Mouse (Mus musculus): ENCODE measurements around the gene Fmn2. TPM values are rescaled to one million over a fixed set of nuclear protein-coding genes. Genes with fewer than 3 reads are reported as not detected.

Fmn2 gene
- polyA plus RNA-seq, 1 experiment from 2014 or later = 7.6 TPM

DNA sequence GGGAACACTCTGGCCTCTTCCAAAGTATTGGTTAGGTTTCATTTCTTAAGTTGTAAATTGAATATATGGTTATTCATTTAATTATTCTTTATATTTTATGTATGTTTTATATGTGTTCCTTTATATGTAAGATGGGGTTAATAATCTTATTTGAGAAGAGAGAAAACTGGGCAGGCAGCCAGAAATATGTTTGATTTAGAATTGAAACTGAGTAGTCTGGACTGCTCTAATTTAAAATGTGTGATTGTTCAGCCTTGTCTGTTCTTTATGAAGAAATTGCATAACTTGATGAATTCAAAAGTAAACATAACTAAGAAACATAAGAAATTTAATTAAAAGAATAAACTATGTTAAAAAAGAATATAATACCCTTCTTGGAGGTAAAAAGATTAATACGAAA, 202.3 kb downstream of the Fmn2 start:
- H3K27ac ChIP-seq (ENCODE audit: low read length) = no peak overlapping the region
- no peaks in the 10 kb centered on the region for H3K36me3 ChIP-seq (ENCODE audit: control insufficient read depth, insufficient read depth, low read length)
- ATAC-seq = no peak
- H3K27me3 ChIP-seq (ENCODE audit: control insufficient read depth, insufficient read depth, low read depth, low read length) = no peaks in the 10 kb centered on the region
- WGBS = 91% methylated on average over 1 of the region's 1 CpGs
- H3K9ac ChIP-seq (ENCODE audit: low read depth, low read length) = no peak overlapping the region
- no peak overlapping the region for H3K4me3 ChIP-seq (ENCODE audit: low read depth, low read length)
- no peaks in the 10 kb centered on the region for H3K9me3 ChIP-seq (replicated peaks; ENCODE audit: control insufficient read depth, low read length, poor library complexity, severe bottlenecking)
- no peaks in the 10 kb centered on the region for H3K4me1 ChIP-seq (ENCODE audit: control insufficient read depth, insufficient read depth, low read length)
- no peak overlapping the region for H3K4me2 ChIP-seq (ENCODE audit: low read length)

DNA sequence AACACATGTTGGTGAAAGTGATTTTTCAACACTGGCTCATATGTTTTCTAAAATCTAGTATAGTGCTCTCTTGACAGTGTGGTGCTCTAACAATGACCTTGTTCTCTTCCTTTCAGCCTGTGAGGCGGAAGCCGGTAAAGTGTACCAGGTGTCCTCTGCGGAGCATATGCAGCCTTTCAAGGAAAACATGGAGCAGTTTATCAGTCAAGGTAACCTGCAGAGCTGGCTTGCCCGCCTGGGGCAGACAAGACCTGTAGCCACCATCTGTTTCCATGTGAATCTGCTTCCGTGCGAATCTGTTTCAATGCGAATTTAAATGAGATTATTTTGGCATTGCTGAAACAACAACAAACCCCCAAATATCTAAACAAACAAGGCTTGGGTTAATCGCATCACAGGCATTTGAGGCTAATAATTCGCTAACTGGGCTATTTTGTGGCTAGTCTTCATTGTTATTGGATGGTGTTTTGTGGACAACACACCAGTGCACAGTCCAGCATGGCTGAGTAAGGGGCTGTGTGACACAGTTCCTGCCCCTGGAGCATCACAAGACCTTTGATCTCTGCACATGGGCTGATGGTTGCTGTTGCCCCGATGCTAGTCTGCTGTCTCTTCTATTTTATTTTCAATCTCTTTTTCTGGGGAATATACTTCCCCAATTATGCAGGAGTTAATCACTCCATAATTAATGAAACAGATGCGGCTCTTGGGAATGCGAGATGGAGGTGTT, 218.3 kb downstream of the Fmn2 start:
- Histone ChIP-seq H3K27ac (ENCODE audit: low read length) (no peak overlapping the region), H3K9ac (ENCODE audit: low read depth, low read length) (no peak overlapping the region), H3K4me3 (ENCODE audit: low read depth, low read length) (no peak overlapping the region), H3K4me1 (ENCODE audit: control insufficient read depth, insufficient read depth, low read length) (no peaks in the 10 kb centered on the region), H3K9me3 (replicated peaks; ENCODE audit: control insufficient read depth, low read length, poor library complexity, severe bottlenecking) (no peaks in the 10 kb centered on the region), H3K27me3 (ENCODE audit: control insufficient read depth, insufficient read depth, low read depth, low read length) (no peaks in the 10 kb centered on the region), H3K36me3 (ENCODE audit: control insufficient read depth, insufficient read depth, low read length) (peaks cover 11% of the 10 kb centered on the region; the same call in 1 of the 2 replicates), H3K4me2 (ENCODE audit: low read length) (no peak overlapping the region)
- no peak for ATAC-seq
- WGBS = 83% methylated on average over 12 of the region's 12 CpGs

DNA sequence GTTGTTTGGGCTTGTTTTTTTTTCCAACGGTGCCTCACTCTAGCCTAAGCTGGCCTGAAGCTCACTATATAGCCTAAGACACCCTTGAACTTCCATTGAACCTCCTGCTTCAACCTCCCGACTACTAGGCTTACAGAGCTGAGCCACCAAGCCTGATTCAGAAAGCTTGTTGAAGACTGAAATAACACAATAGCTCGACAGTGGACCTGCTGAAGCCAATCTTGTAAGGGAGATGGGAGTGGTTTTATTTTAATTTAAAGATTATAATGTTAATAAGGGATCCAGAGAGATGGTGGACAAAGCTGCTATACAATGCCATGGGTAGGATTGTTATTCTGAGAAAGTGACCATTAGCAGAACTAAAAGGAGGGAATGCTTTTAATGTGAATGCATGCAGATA, 227.1 kb downstream of the Fmn2 start:
- WGBS = 71% methylated on average over 3 of the region's 3 CpGs
- H3K9me3 ChIP-seq (replicated peaks; ENCODE audit: control insufficient read depth, low read length, poor library complexity, severe bottlenecking) = no peaks in the 10 kb centered on the region
- peaks cover 11% of the 10 kb centered on the region for H3K36me3 ChIP-seq (ENCODE audit: control insufficient read depth, insufficient read depth, low read length)
- no peak overlapping the region for H3K4me2 ChIP-seq (ENCODE audit: low read length)
- no peak overlapping the region for H3K27ac ChIP-seq (ENCODE audit: low read length)
- H3K9ac ChIP-seq (ENCODE audit: low read depth, low read length) = no peak overlapping the region
- no peak for ATAC-seq
- H3K4me3 ChIP-seq (ENCODE audit: low read depth, low read length) = no peak overlapping the region
- H3K4me1 ChIP-seq (ENCODE audit: control insufficient read depth, insufficient read depth, low read length) = no peaks in the 10 kb centered on the region
- H3K27me3 ChIP-seq (ENCODE audit: control insufficient read depth, insufficient read depth, low read depth, low read length) = no peaks in the 10 kb centered on the region

DNA sequence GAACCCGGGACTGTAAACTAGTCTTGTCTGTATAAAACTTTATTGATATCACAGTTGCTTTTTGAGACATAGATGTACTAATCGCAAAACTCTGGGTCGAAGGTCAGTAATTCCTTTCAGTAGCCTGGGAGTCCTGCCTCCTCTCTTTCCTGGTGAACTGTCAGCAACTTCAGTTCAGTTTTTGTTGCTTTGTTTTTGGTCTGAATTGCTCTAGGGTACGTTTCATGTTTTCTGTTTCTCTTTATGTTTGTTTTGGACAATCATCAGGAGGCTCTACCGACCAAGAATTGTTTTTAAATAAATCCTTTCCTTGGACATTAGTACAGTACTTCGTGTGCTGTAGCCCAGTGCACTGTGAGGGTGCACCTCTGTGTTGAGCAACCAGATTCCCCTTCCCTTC, 231.1 kb downstream of the Fmn2 start:
- Histone ChIP-seq H3K4me2 (ENCODE audit: low read length) (no peak overlapping the region), H3K9ac (ENCODE audit: low read depth, low read length) (no peak overlapping the region), H3K27me3 (ENCODE audit: control insufficient read depth, insufficient read depth, low read depth, low read length) (no peaks in the 10 kb centered on the region), H3K27ac (ENCODE audit: low read length) (no peak overlapping the region), H3K9me3 (replicated peaks; ENCODE audit: control insufficient read depth, low read length, poor library complexity, severe bottlenecking) (no peaks in the 10 kb centered on the region), H3K4me3 (ENCODE audit: low read depth, low read length) (no peak overlapping the region), H3K36me3 (ENCODE audit: control insufficient read depth, insufficient read depth, low read length) (no peaks in the 10 kb centered on the region), H3K4me1 (ENCODE audit: control insufficient read depth, insufficient read depth, low read length) (no peaks in the 10 kb centered on the region)
- no peak for ATAC-seq
- 81% methylated on average over 6 of the region's 6 CpGs for WGBS

DNA sequence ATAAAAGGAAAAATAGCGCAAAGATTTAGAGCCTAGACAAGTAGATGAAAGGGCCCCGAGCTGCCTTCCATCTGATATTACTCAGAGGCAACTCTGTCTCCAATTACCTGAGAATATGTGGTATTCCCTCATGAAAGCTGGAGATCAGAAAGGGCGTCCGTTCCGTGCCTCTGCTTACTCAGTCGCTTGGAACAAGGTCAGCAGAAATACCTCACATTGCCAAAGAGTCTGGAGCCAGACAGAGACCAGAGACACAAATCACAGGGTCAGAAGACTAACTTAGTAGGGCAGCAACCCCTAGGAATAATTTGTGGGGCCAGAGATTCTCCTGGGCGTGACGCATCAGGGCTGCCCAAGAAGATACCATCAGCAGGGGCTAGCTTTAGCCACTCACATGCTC, 237.3 kb downstream of the Fmn2 start:
- no peak overlapping the region for H3K4me3 ChIP-seq (ENCODE audit: low read depth, low read length)
- no peaks in the 10 kb centered on the region for H3K4me1 ChIP-seq (ENCODE audit: control insufficient read depth, insufficient read depth, low read length)
- no peaks in the 10 kb centered on the region for H3K36me3 ChIP-seq (ENCODE audit: control insufficient read depth, insufficient read depth, low read length)
- no peak overlapping the region for H3K9ac ChIP-seq (ENCODE audit: low read depth, low read length)
- ATAC-seq = no peak
- no peaks in the 10 kb centered on the region for H3K27me3 ChIP-seq (ENCODE audit: control insufficient read depth, insufficient read depth, low read depth, low read length)
- 96% methylated on average over 8 of the region's 8 CpGs for WGBS
- H3K9me3 ChIP-seq (replicated peaks; ENCODE audit: control insufficient read depth, low read length, poor library complexity, severe bottlenecking) = no peaks in the 10 kb centered on the region
- H3K27ac ChIP-seq (ENCODE audit: low read length) = no peak overlapping the region
- no peak overlapping the region for H3K4me2 ChIP-seq (ENCODE audit: low read length)

DNA sequence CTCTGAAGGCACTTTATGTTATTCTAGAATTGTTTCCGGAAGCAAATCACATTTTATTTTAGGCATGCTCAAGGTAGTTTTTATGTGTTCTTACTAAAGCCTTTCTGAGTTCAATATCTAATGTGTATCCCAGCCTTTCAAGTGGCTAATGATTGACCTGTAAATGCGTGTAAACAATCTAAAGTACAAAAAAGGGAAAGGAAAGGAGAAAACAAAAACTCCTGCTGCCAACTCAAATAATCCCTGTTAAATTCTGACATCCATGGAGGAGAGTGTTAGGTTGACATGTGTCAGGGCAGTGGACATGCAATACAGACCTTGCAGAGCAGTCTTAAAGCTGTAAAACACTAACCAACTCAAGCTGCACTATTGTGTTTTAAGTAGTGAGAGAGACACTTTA, 241.0 kb downstream of the Fmn2 start:
- Histone ChIP-seq H3K36me3 (ENCODE audit: control insufficient read depth, insufficient read depth, low read length) (no peaks in the 10 kb centered on the region), H3K27me3 (ENCODE audit: control insufficient read depth, insufficient read depth, low read depth, low read length) (no peaks in the 10 kb centered on the region), H3K4me1 (ENCODE audit: control insufficient read depth, insufficient read depth, low read length) (no peaks in the 10 kb centered on the region), H3K4me2 (ENCODE audit: low read length) (no peak overlapping the region), H3K9me3 (replicated peaks; ENCODE audit: control insufficient read depth, low read length, poor library complexity, severe bottlenecking) (no peaks in the 10 kb centered on the region), H3K4me3 (ENCODE audit: low read depth, low read length) (no peak overlapping the region), H3K9ac (ENCODE audit: low read depth, low read length) (no peak overlapping the region), H3K27ac (ENCODE audit: low read length) (no peak overlapping the region)
- WGBS = 66% methylated on average over 2 of the region's 2 CpGs
- no peak for ATAC-seq

DNA sequence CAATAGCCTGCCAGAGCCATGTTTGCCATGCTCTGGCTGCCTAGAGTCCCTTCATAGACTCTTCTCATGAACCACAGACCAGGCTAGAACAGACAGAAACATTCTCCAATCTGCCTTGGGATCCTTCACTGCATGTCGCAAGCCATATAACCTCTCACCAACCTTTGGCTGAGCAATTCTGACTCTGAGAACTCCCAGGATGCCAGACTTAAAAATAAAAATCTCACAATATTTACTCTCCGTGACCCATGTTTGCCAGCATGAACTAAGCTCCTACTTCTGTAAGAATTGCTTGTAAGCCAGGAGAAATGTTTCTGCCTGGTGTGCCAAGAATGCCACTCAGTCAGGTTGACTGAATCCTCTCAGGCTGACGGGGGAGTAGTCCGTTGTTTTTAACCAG, 246.9 kb downstream of the Fmn2 start:
- Histone ChIP-seq H3K4me1 (ENCODE audit: control insufficient read depth, insufficient read depth, low read length) (no peaks in the 10 kb centered on the region), H3K36me3 (ENCODE audit: control insufficient read depth, insufficient read depth, low read length) (no peaks in the 10 kb centered on the region), H3K4me2 (ENCODE audit: low read length) (no peak overlapping the region), H3K27me3 (ENCODE audit: control insufficient read depth, insufficient read depth, low read depth, low read length) (no peaks in the 10 kb centered on the region), H3K4me3 (ENCODE audit: low read depth, low read length) (no peak overlapping the region), H3K27ac (ENCODE audit: low read length) (no peak overlapping the region), H3K9ac (ENCODE audit: low read depth, low read length) (no peak overlapping the region), H3K9me3 (replicated peaks; ENCODE audit: control insufficient read depth, low read length, poor library complexity, severe bottlenecking) (no peaks in the 10 kb centered on the region)
- WGBS = 76% methylated on average over 4 of the region's 4 CpGs
- ATAC-seq = no peak

DNA sequence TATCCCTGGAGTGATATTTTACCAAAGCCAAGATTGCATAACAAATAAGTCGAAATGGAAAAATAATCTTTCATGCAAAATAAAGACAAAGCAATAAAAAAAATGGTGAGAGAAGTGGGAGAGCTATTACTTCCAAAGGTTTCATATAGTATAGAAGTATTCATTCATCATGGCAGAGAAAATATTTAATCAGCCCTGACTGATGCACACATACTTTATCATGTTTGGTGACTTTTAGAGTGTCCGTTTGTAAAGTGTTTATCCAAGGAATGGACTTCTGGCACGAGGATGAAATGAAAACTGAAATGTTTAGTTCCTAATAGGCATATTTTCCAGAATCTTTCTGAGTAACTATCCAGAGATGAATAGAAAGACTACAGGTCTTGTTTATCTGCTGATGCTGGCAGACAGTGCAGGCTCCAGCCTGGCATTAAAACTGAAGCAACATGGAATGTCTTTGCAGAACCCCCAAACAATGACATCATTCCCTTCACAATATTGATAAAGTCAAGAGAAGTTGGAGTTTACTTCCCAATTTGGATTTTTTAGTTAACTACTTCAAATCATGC, 249.4 kb downstream of the Fmn2 start:
- ATAC-seq = no peak
- Histone ChIP-seq H3K27ac (ENCODE audit: low read length) (no peak overlapping the region), H3K9me3 (replicated peaks; ENCODE audit: control insufficient read depth, low read length, poor library complexity, severe bottlenecking) (no peaks in the 10 kb centered on the region), H3K4me2 (ENCODE audit: low read length) (no peak overlapping the region), H3K9ac (ENCODE audit: low read depth, low read length) (no peak overlapping the region), H3K4me3 (ENCODE audit: low read depth, low read length) (no peak overlapping the region), H3K36me3 (ENCODE audit: control insufficient read depth, insufficient read depth, low read length) (no peaks in the 10 kb centered on the region), H3K27me3 (ENCODE audit: control insufficient read depth, insufficient read depth, low read depth, low read length) (no peaks in the 10 kb centered on the region), H3K4me1 (ENCODE audit: control insufficient read depth, insufficient read depth, low read length) (no peaks in the 10 kb centered on the region)
- WGBS = 89% methylated on average over 3 of the region's 3 CpGs

DNA sequence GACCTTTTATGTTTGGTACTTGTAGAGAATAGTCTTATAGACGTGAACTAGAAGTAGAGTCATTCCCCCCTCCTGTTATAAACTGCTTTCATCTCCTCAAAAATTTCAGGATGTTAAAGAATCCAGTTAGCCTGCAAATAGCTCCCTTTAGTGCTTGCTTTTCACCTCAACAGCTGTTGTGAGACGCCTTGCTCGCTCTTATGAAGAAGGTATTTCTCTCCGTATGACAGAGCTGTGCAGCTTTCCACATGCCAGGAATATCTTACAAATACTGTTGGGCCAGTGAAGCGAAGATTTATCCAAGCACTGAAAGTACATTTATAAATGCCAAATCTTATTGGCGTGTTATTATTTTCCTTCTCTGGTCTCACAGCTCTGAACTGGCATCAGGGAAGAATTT, 257.7 kb downstream of the Fmn2 start:
- no peaks in the 10 kb centered on the region for H3K4me1 ChIP-seq (ENCODE audit: control insufficient read depth, insufficient read depth, low read length)
- 61% methylated on average over 6 of the region's 6 CpGs for WGBS
- no peak overlapping the region for H3K27ac ChIP-seq (ENCODE audit: low read length)
- no peaks in the 10 kb centered on the region for H3K9me3 ChIP-seq (replicated peaks; ENCODE audit: control insufficient read depth, low read length, poor library complexity, severe bottlenecking)
- ATAC-seq = no peak
- H3K4me2 ChIP-seq (ENCODE audit: low read length) = no peak overlapping the region
- H3K36me3 ChIP-seq (ENCODE audit: control insufficient read depth, insufficient read depth, low read length) = no peaks in the 10 kb centered on the region
- no peak overlapping the region for H3K9ac ChIP-seq (ENCODE audit: low read depth, low read length)
- no peaks in the 10 kb centered on the region for H3K27me3 ChIP-seq (ENCODE audit: control insufficient read depth, insufficient read depth, low read depth, low read length)
- no peak overlapping the region for H3K4me3 ChIP-seq (ENCODE audit: low read depth, low read length)
